Mouse (Mus musculus) MEL (cell line): ENCODE results near the gene Zfp810. TPM values are rescaled to one million over a fixed set of nuclear protein-coding genes. Genes with fewer than 3 reads are reported as not detected.

Experiments used
- DNase-seq: peaks from one replicate; pipeline ENCODE4 v3.0.0; 2011; ENCODE audit warnings: low read depth, low spot score
- H3K27ac ChIP-seq: 2 replicates; pipeline ENCODE4 v1.5.1; 2012; ENCODE audit warnings: low read depth, mild to moderate bottlenecking, control low read depth, low read length, moderate library complexity; ENCODE audit not compliant: control insufficient read depth
- H3K27me3 ChIP-seq, 2 experiments: fragments of 150-350 bp in 1 of 2; sonication (generic) in 1 of 2; 2 replicates each; pipeline ENCODE4 v1.6.1; 2012; ENCODE audit warnings: low read length in 2 of 2, mild to moderate bottlenecking in 2 of 2, improper control_type of control experiment in 1 of 2, moderate library complexity in 1 of 2; ENCODE audit not compliant: insufficient read depth in 2 of 2, control insufficient read depth in 1 of 2
- H3K36me3 ChIP-seq, 2 experiments: 2 replicates each; pipeline ENCODE4 v1.6.1; 2012 to 2014; ENCODE audit warnings: low read length in 2 of 2, improper control_type of control experiment in 1 of 2, inconsistent platforms in 1 of 2, mild to moderate bottlenecking in 1 of 2; ENCODE audit not compliant: insufficient read depth in 2 of 2, control insufficient read depth in 1 of 2
- H3K4me1 ChIP-seq, 2 experiments: fragments of 150-350 bp in 1 of 2; sonication (generic) in 1 of 2; 2 replicates each; pipeline ENCODE4 v1.6.1; 2012; ENCODE audit warnings: low read length in 2 of 2, improper control_type of control experiment in 1 of 2, mild to moderate bottlenecking in 1 of 2; ENCODE audit not compliant: insufficient read depth in 2 of 2, control insufficient read depth in 1 of 2
- H3K4me3 ChIP-seq, 2 experiments: fragments of 150-350 bp in 1 of 2; sonication (generic) in 1 of 2; 2 replicates each; pipeline ENCODE4 v1.5.1; 2012; ENCODE audit warnings: low read depth in 2 of 2, low read length in 2 of 2, mild to moderate bottlenecking in 2 of 2, moderate library complexity in 2 of 2, control low read depth in 1 of 2, improper control_type of control experiment in 1 of 2; ENCODE audit not compliant: control insufficient read depth in 1 of 2, insufficient read depth in 1 of 2
- H3K79me2 ChIP-seq: 2 replicates; pipeline ENCODE4 v1.6.1; 2012; ENCODE audit warnings: mild to moderate bottlenecking, low read length, moderate library complexity; ENCODE audit not compliant: control insufficient read depth, poor library complexity, insufficient read depth
- H3K9ac ChIP-seq: 2 replicates; pipeline ENCODE4 v1.6.1; 2012; ENCODE audit warnings: low read depth, mild to moderate bottlenecking, control low read depth, low read length, moderate library complexity; ENCODE audit not compliant: control insufficient read depth, poor library complexity, severe bottlenecking
- H3K9me3 ChIP-seq: fragments of 150-350 bp; sonication (generic); replicated peaks from 2 replicates; pipeline ENCODE4 v1.6.1; 2012; ENCODE audit warnings: mild to moderate bottlenecking, low read length, improper control_type of control experiment, moderate library complexity; ENCODE audit not compliant: insufficient read depth
- GATA1 ChIP-seq: IDR thresholded peaks from 2 replicates; pipeline ENCODE4 v1.6.1; 2011; ENCODE audit warnings: low read depth, low read length, improper control_type of control experiment
- JUND ChIP-seq: IDR thresholded peaks from 2 replicates; pipeline ENCODE4 v1.6.1; 2011; ENCODE audit warnings: low read depth, mild to moderate bottlenecking, improper control_type of control experiment, low read length
- KAT2A ChIP-seq: conservative IDR thresholded peaks from 2 replicates; pipeline ENCODE4 v1.6.1; 2012; ENCODE audit warnings: low read depth, low read length, improper control_type of control experiment, inconsistent platforms
- MAFK ChIP-seq: IDR thresholded peaks from 2 replicates; pipeline ENCODE4 v1.6.1; 2011; ENCODE audit warnings: low read depth, mild to moderate bottlenecking, low read length, improper control_type of control experiment, borderline replicate concordance
- MAZ ChIP-seq: IDR thresholded peaks from 2 replicates; pipeline ENCODE4 v1.6.1; 2012; ENCODE audit warnings: low read depth, mild to moderate bottlenecking, inconsistent platforms, low read length, improper control_type of control experiment
- MXI1 ChIP-seq: IDR thresholded peaks from 2 replicates; pipeline ENCODE4 v1.6.1; 2011; ENCODE audit warnings: mild to moderate bottlenecking, low read depth, low read length, improper control_type of control experiment
- MYC ChIP-seq: IDR thresholded peaks from 2 replicates; pipeline ENCODE4 v1.6.1; 2011; ENCODE audit warnings: low read depth, mild to moderate bottlenecking, low read length, improper control_type of control experiment, moderate library complexity
- USF1 ChIP-seq: IDR thresholded peaks from 2 replicates; pipeline ENCODE4 v1.6.1; 2014; ENCODE audit warnings: low read depth, mild to moderate bottlenecking, inconsistent platforms, low read length, improper control_type of control experiment, moderate library complexity
- ZC3H11A ChIP-seq: IDR thresholded peaks from 2 replicates; pipeline ENCODE4 v1.6.1; 2012; ENCODE audit warnings: low read depth, mild to moderate bottlenecking, inconsistent platforms, low read length, improper control_type of control experiment
- ZMIZ1 ChIP-seq: IDR thresholded peaks from 2 replicates; pipeline ENCODE4 v1.6.1; 2012; ENCODE audit warnings: low read depth, mild to moderate bottlenecking, inconsistent platforms, low read length, improper control_type of control experiment, moderate library complexity
- ZNF384 ChIP-seq: IDR thresholded peaks from 2 replicates; pipeline ENCODE4 v1.6.1; 2012; ENCODE audit warnings: low read depth, mild to moderate bottlenecking, inconsistent platforms, low read length, improper control_type of control experiment
- polyA plus RNA-seq, 2 experiments: library from polyadenylated mRNA; stranded (reverse) in 1 of 2; unstranded in 1 of 2; fragments of >175 nt in 1 of 2; fragments of >200 nt in 1 of 2; gene quantifications; 2 replicates each; pipeline versions ENCODE4 v1.2.1 to v1.2.4; 2012; ENCODE audit warnings: low replicate concordance in 2 of 2, low read depth in 1 of 2; ENCODE audit not compliant: insufficient read length in 2 of 2, insufficient read depth in 1 of 2, missing spikeins in 1 of 2
- total RNA-seq: library from RNA; depleted of rRNA; stranded (reverse); fragments of 300-350 nt; gene quantifications from 2 replicates; pipeline ENCODE4 v1.2.3, GENCODE M21; 2012; rRNA removed

The Zfp810 gene
- total and polyA plus RNA-seq, 3 experiments = 0.13 TPM; not detected in 2

DNA sequence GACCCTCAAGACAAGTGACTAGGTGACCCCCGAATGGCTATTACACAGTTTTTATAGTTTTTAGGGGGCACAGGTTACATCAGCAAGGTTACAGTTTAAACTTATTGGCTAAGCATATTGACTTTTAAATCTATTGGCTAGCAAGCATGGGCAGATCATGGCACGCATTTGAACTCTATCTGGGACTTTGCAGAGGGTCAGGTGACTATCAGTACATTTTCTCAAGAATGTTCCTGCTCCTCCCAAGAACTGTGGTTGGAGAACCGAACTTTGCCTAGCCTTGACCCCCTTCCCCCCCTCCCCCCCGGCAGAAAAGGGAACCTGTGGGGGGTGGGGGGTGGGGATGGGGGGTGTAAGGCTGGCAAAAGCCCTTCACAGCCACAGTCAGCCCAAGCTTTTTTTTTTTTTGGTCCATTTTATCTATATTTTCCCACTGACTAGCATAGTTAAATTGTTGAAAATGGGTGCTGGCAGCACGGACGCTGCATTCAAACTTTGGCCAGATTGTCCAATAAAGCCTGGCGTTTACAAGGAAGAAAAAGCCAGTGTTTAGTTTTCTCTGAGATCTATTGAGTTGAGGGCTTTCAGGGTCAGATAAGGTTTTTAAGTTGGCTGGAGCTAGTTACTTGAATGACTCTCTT lies 77.9 kb downstream of the Zfp810 start:
- H3K27me3 ChIP-seq = no peaks in the 10 kb centered on the region
- H3K27ac ChIP-seq = no peak overlapping the region
- peaks cover 0 to 8% of the 10 kb centered on the region in 2 experiments; a peak in 3 of 4 replicates for H3K4me1 ChIP-seq
- no peak overlapping the region for H3K9ac ChIP-seq
- TF ChIP-seq ZC3H11A (no peak), ZMIZ1 (0 out of 2 replicates have a peak, but pooled peaks have one; percentile 34), USF1 (peak; percentile 63; the same call in 1 of the 2 replicates), ZNF384 (peak; percentile 70)
- no peak overlapping the region for H3K4me3 ChIP-seq
- H3K36me3 ChIP-seq = peaks cover 17 to 23% of the 10 kb centered on the region in 2 experiments
- no peak for DNase-seq
- no peaks in the 10 kb centered on the region for H3K9me3 ChIP-seq
- H3K79me2 ChIP-seq = peaks cover 63% of the 10 kb centered on the region

GRCm38 (mm10) chr9:22226846-22227245 lies 80.6 kb downstream of the Zfp810 start:
- peak overlapping the region in 1 of 2 experiments; percentile 5; a peak in 2 of 4 replicates for H3K4me3 ChIP-seq
- H3K36me3 ChIP-seq = peaks cover 0 to 23% of the 10 kb centered on the region in 2 experiments; a peak in 3 of 4 replicates
- peaks cover 44% of the 10 kb centered on the region for H3K79me2 ChIP-seq
- TF ChIP-seq MAZ (no peak), USF1 (no peak), JUND (no peak), MYC (no peak), MAFK (no peak), ZC3H11A (no peak), MXI1 (no peak), GATA1 (no peak), KAT2A (no peak)
- TF ChIP-seq, all 39 proteins: peak for 0
- Histone ChIP-seq H3K27me3 (no peaks in the 10 kb centered on the region), H3K9me3 (no peaks in the 10 kb centered on the region), H3K9ac (no peak overlapping the region), H3K4me1 (peaks cover 0 to 8% of the 10 kb centered on the region in 2 experiments; a peak in 3 of 4 replicates), H3K27ac (no peak overlapping the region)
- DNase-seq = no peak

Other genes with a start within 250 kb of the Zfp810 start
- gene Gm49318, start 236.4 kb downstream of the Zfp810 start, total RNA-seq = not detected in 2 replicates
- not detected for gene Gm49318, start 236.4 kb downstream of the Zfp810 start, polyA plus RNA-seq
- gene Zfp653, start 236.3 kb downstream of the Zfp810 start, total RNA-seq = 16.7 and 19.2 TPM in 2 replicates
- 10 to 100 TPM in 1 of 2 experiments, not detected in 1; 40.4 TPM for gene Zfp653, start 236.3 kb downstream of the Zfp810 start, polyA plus RNA-seq
- 167 and 183 TPM in 2 replicates for gene Ecsit, start 222.2 kb downstream of the Zfp810 start, total RNA-seq
- 100 to 1,000 TPM in 1 of 2 experiments, 10 to 100 TPM in 1; 87.6 to 211 TPM for gene Ecsit, start 222.2 kb downstream of the Zfp810 start, polyA plus RNA-seq
- gene Cnn1, start 208.4 kb downstream of the Zfp810 start, total RNA-seq = 0.10 and 0.19 TPM in 2 replicates
- under 1 TPM in 1 of 2 experiments, not detected in 1; 0.06 TPM for gene Cnn1, start 208.4 kb downstream of the Zfp810 start, polyA plus RNA-seq
- 390 and 421 TPM in 2 replicates for gene Elof1, start 190.5 kb downstream of the Zfp810 start, total RNA-seq
- gene Elof1, start 190.5 kb downstream of the Zfp810 start, polyA plus RNA-seq = 100 to 1,000 TPM in 1 of 2 experiments, not detected in 1; 505 TPM
- gene Acp5, start 171.9 kb downstream of the Zfp810 start, total RNA-seq = 5.8 and 15.6 TPM in 2 replicates
- 10 to 100 TPM in 1 of 2 experiments, not detected in 1; 17.4 TPM for gene Acp5, start 171.9 kb downstream of the Zfp810 start, polyA plus RNA-seq
- 80.2 and 103 TPM in 2 replicates for gene Pigyl, start 150.8 kb downstream of the Zfp810 start, total RNA-seq
- gene Pigyl, start 150.8 kb downstream of the Zfp810 start, polyA plus RNA-seq = 100 to 1,000 TPM in 1 of 2 experiments, not detected in 1; 146 TPM
- gene Zfp872, start 119.6 kb downstream of the Zfp810 start, total RNA-seq = not detected in 2 replicates
- not detected for gene Zfp872, start 119.6 kb downstream of the Zfp810 start, polyA plus RNA-seq
- gene Zfp809, start 81.9 kb downstream of the Zfp810 start, total RNA-seq = 58.6 and 67.8 TPM in 2 replicates
- 100 to 1,000 TPM in 1 of 2 experiments, not detected in 1; 101 TPM for gene Zfp809, start 81.9 kb downstream of the Zfp810 start, polyA plus RNA-seq
- gene Zfp599, start 47.8 kb downstream of the Zfp810 start, total RNA-seq = 10.5 and 12.1 TPM in 2 replicates
- 1 to 10 TPM in 1 of 2 experiments, not detected in 1; 7.6 TPM for gene Zfp599, start 47.8 kb downstream of the Zfp810 start, polyA plus RNA-seq
- gene Anln, start 81.5 kb upstream of the Zfp810 start, total RNA-seq = 93.3 and 105 TPM in 2 replicates
- 100 to 1,000 TPM in 1 of 2 experiments, 10 to 100 TPM in 1; 93.3 to 114 TPM for gene Anln, start 81.5 kb upstream of the Zfp810 start, polyA plus RNA-seq
- 4.1 and 4.5 TPM in 2 replicates for gene 9530077C05Rik, start 103.9 kb upstream of the Zfp810 start, total RNA-seq
- 1 to 10 TPM in 1 of 2 experiments, not detected in 1; 6.9 TPM for gene 9530077C05Rik, start 103.9 kb upstream of the Zfp810 start, polyA plus RNA-seq
- gene Gm17545, start 146.6 kb upstream of the Zfp810 start, total RNA-seq = not detected in 2 replicates
- not detected for gene Gm17545, start 146.6 kb upstream of the Zfp810 start, polyA plus RNA-seq
- gene Rp9, start 162.1 kb upstream of the Zfp810 start, total RNA-seq = 334 and 405 TPM in 2 replicates
- 100 to 1,000 TPM; 225 to 417 TPM for gene Rp9, start 162.1 kb upstream of the Zfp810 start, polyA plus RNA-seq
- gene Bbs9, start 168.1 kb upstream of the Zfp810 start, total RNA-seq = 15.1 and 18.5 TPM in 2 replicates
- gene Bbs9, start 168.1 kb upstream of the Zfp810 start, polyA plus RNA-seq = 10 to 100 TPM in 1 of 2 experiments, not detected in 1; 19.5 TPM